Mouse (Mus musculus): ENCODE measurements at regions not wholly inside any gene's neighbourhood (a gene's known extent, or its start where the extent isn't known, plus 50 kb on each side); places are given as distances from the start of the nearest gene placed in this dataset.

DNA sequence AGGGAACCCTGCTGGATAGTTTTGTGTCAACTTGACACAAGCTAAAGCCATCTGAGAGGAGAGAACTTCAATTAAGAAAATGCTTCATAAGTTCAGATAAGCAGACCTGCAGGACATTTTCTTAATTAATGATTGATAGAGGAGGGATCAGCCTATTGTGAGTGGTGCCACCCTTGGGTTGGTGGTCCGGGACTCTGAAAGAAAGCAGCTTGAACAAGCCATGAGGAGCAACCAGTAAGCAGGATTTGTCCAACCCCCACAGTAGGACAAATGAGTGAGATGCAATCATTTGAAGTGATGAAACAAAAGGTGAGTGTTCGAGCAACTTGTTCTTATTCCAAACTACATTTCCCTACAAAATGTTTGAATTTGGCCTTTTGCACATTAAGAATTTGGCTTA, 78.0 kb upstream of the Pam start:
- H3K4me1 ChIP-seq (ENCODE audit: control insufficient read depth, insufficient read depth, low read length), result no peaks in the 10 kb centered on the region
- 74% methylated on average over 2 of the region's 2 CpGs for WGBS
- TF ChIP-seq CTCF (IDR thresholded peaks at IDR 0.05; ENCODE audit: insufficient read depth, low read depth, low read length) (no peak), POLR2A (IDR thresholded peaks at IDR 0.05; ENCODE audit: insufficient read depth, low read depth, low read length) (no peak)
- no peak overlapping the region for H3K4me3 ChIP-seq (ENCODE audit: insufficient read depth, low read depth, low read length)
- no peak overlapping the region for H3K27ac ChIP-seq (ENCODE audit: insufficient read depth, low read depth, low read length)

GRCm38 (mm10) chr1:98171291-98171690, 75.8 kb upstream of the Pam start:
- H3K4me3 ChIP-seq (ENCODE audit: insufficient read depth, low read depth, low read length), result no peak overlapping the region
- TF ChIP-seq POLR2A (IDR thresholded peaks at IDR 0.05; ENCODE audit: insufficient read depth, low read depth, low read length) (no peak), CTCF (IDR thresholded peaks at IDR 0.05; ENCODE audit: insufficient read depth, low read depth, low read length) (no peak)
- no peak overlapping the region for H3K27ac ChIP-seq (ENCODE audit: insufficient read depth, low read depth, low read length)
- no peaks in the 10 kb centered on the region for H3K4me1 ChIP-seq (ENCODE audit: control insufficient read depth, insufficient read depth, low read length)
- WGBS, result 86% methylated on average over 2 of the region's 2 CpGs

DNA sequence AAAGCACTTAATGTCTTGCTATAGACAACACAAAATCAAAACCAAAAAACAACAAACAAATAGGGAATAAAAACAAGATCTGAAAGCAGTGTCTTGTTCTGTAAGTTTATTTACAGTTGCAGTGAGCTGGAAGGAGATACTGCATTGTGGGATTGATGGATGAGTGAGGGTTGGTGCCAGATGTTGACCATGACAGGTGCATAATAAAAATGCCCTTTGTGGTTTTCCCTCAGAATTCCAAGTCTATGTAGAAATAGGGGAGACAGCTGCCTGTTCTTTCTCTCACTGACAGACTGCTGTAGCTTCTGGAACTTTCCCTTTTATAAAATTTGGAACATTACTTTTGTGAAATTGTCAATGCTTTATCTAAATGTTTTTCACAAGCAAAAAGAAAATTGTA, 73.9 kb upstream of the Pam start:
- Histone ChIP-seq H3K27ac (ENCODE audit: insufficient read depth, low read depth, low read length) (no peak overlapping the region), H3K4me3 (ENCODE audit: insufficient read depth, low read depth, low read length) (no peak overlapping the region), H3K4me1 (ENCODE audit: control insufficient read depth, insufficient read depth, low read length) (no peaks in the 10 kb centered on the region)
- TF ChIP-seq CTCF (IDR thresholded peaks at IDR 0.05; ENCODE audit: insufficient read depth, low read depth, low read length) (no peak), POLR2A (IDR thresholded peaks at IDR 0.05; ENCODE audit: insufficient read depth, low read depth, low read length) (no peak)

DNA sequence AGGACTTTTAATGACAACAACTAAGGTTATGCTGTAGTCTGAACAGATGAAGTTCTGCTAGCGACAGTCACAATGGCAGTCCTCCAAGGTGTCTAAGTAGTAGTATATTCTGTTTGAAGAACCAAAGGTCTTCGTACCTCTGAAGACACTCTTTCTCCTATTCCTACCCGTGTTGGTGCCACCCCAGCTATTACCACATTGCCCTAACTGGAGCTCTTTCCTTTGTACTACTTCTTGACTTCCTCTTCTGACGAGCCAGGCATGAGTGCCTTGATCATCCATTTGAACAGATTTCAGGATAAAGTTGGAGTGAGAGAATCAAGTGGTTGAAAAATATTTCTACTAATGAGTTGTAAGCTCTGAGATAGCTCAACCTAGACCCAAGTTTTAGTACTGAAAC, 72.4 kb upstream of the Pam start:
- TF ChIP-seq CTCF (IDR thresholded peaks at IDR 0.05; ENCODE audit: insufficient read depth, low read depth, low read length) (no peak), POLR2A (IDR thresholded peaks at IDR 0.05; ENCODE audit: insufficient read depth, low read depth, low read length) (no peak)
- Histone ChIP-seq H3K27ac (ENCODE audit: insufficient read depth, low read depth, low read length) (no peak overlapping the region), H3K4me1 (ENCODE audit: control insufficient read depth, insufficient read depth, low read length) (no peaks in the 10 kb centered on the region), H3K4me3 (ENCODE audit: insufficient read depth, low read depth, low read length) (no peak overlapping the region)
- WGBS, result 90% methylated on average over 4 of the region's 4 CpGs

- no peak for TF ChIP-seq CTCF (IDR thresholded peaks at IDR 0.05; ENCODE audit: insufficient read depth, low read depth, low read length)
- TF ChIP-seq POLR2A (IDR thresholded peaks at IDR 0.05; ENCODE audit: insufficient read depth, low read depth, low read length), result no peak
- Histone ChIP-seq H3K4me3 (ENCODE audit: insufficient read depth, low read depth, low read length) (no peak overlapping the region), H3K4me1 (ENCODE audit: control insufficient read depth, insufficient read depth, low read length) (no peaks in the 10 kb centered on the region), H3K27ac (ENCODE audit: insufficient read depth, low read depth, low read length) (no peak overlapping the region)
- 41% methylated on average over 2 of the region's 2 CpGs for WGBS
These were observed 67.1 kb upstream of the Pam start for GRCm38 (mm10) chr1:98162639-98162927.

GRCm38 (mm10) chr1:98161882-98162638, 66.6 kb upstream of the Pam start:
- Histone ChIP-seq H3K4me3 (ENCODE audit: insufficient read depth, low read depth, low read length) (no peak overlapping the region), H3K4me1 (ENCODE audit: control insufficient read depth, insufficient read depth, low read length) (no peaks in the 10 kb centered on the region), H3K27ac (ENCODE audit: insufficient read depth, low read depth, low read length) (no peak overlapping the region)
- WGBS, result 54% methylated on average over 5 of the region's 5 CpGs
- TF ChIP-seq CTCF (IDR thresholded peaks at IDR 0.05; ENCODE audit: insufficient read depth, low read depth, low read length), result no peak
- TF ChIP-seq POLR2A (IDR thresholded peaks at IDR 0.05; ENCODE audit: insufficient read depth, low read depth, low read length), result no peak

- no peaks in the 10 kb centered on the region for H3K4me1 ChIP-seq (ENCODE audit: control insufficient read depth, insufficient read depth, low read length)
- 94% methylated on average over 2 of the region's 2 CpGs for WGBS
- no peak overlapping the region for H3K27ac ChIP-seq (ENCODE audit: insufficient read depth, low read depth, low read length)
- TF ChIP-seq POLR2A (IDR thresholded peaks at IDR 0.05; ENCODE audit: insufficient read depth, low read depth, low read length), result no peak
- no peak for TF ChIP-seq CTCF (IDR thresholded peaks at IDR 0.05; ENCODE audit: insufficient read depth, low read depth, low read length)
- H3K4me3 ChIP-seq (ENCODE audit: insufficient read depth, low read depth, low read length), result no peak overlapping the region
These were observed 63.5 kb upstream of the Pam start for GRCm38 (mm10) chr1:98158969-98159368.

- WGBS, result 75% methylated on average over 3 of the region's 3 CpGs
These were observed 51.9 kb upstream of the Pam start for GRCm38 (mm10) chr1:98147361-98147760.

More at GRCm38 (mm10) chr1:98147361-98147760, 51.9 kb upstream of the Pam start:
- H3K4me3 ChIP-seq (ENCODE audit: insufficient read depth, low read depth, low read length), result no peak overlapping the region
- H3K4me1 ChIP-seq (ENCODE audit: control insufficient read depth, insufficient read depth, low read length), result no peaks in the 10 kb centered on the region
- TF ChIP-seq POLR2A (IDR thresholded peaks at IDR 0.05; ENCODE audit: insufficient read depth, low read depth, low read length) (no peak), CTCF (IDR thresholded peaks at IDR 0.05; ENCODE audit: insufficient read depth, low read depth, low read length) (no peak)
- no peak overlapping the region for H3K27ac ChIP-seq (ENCODE audit: insufficient read depth, low read depth, low read length)
